Mouse (Mus musculus) heart, embryonic 15.5 days (tissue): ENCODE measurements around the gene Ccl27b. TPM values are rescaled to one million over a fixed set of nuclear protein-coding genes. Genes with fewer than 3 reads are reported as not detected.

Experiments used
- polyA plus RNA-seq: library from polyadenylated mRNA; unstranded; fragments of >200 nt; fragmentation: Nextera tagmentation; extraction: Ambion mirVana; gene quantifications from 2 replicates; pipeline ENCODE4 v1.2.1, GENCODE M21; 2015

Ccl27b gene
- polyA plus RNA-seq, 1 experiment from 2014 or later = not detected

Other genes with a start within 250 kb of the Ccl27b start
- gene Gm21586, start 215.9 kb upstream of the Ccl27b start, polyA plus RNA-seq = not detected in 2 replicates
- gene Gm2163, start 188.5 kb upstream of the Ccl27b start, polyA plus RNA-seq = not detected in 2 replicates
- 0.08 TPM in 1 of 2 replicates, not detected in the other for gene Fam205a2, start 127.1 kb upstream of the Ccl27b start, polyA plus RNA-seq
- 1.1 TPM in 1 of 2 replicates, not detected in the other for gene Gm10591, start 43.1 kb upstream of the Ccl27b start, polyA plus RNA-seq
- not detected in 2 replicates for gene Gm2564, start 25.5 kb upstream of the Ccl27b start, polyA plus RNA-seq
- 0.11 TPM in 1 of 2 replicates, not detected in the other for gene Il11ra2, start 6.6 kb downstream of the Ccl27b start, polyA plus RNA-seq
- 0.25 TPM in 1 of 2 replicates, not detected in the other for gene 4930578G10Rik, start 80.3 kb downstream of the Ccl27b start, polyA plus RNA-seq
- gene Ccl19, start 101.3 kb downstream of the Ccl27b start, polyA plus RNA-seq = 0.57 TPM in 1 of 2 replicates, not detected in the other
- 42.3 and 56.8 TPM in 2 replicates for gene Ccl21a, start 118.7 kb downstream of the Ccl27b start, polyA plus RNA-seq
- not detected in 2 replicates for gene Fam205a1, start 198.6 kb downstream of the Ccl27b start, polyA plus RNA-seq
- gene Gm12394, start 201.5 kb downstream of the Ccl27b start, polyA plus RNA-seq = 0.08 and 0.13 TPM in 2 replicates
- 0.20 and 0.41 TPM in 2 replicates for gene Fam205c, start 219.0 kb downstream of the Ccl27b start, polyA plus RNA-seq